Mouse (Mus musculus): ENCODE measurements around the gene Zcchc9. TPM values are rescaled to one million over a fixed set of nuclear protein-coding genes. Genes with fewer than 3 reads are reported as not detected.

Gene Zcchc9
- polyA plus RNA-seq, 1 experiment from 2014 or later = 22.9 TPM

GRCm38 (mm10) chr13:91759791-91760190, 47.7 kb downstream of the Zcchc9 start:
- Histone ChIP-seq H3K9ac (replicated peaks) (no peak overlapping the region), H3K27me3 (no peaks in the 10 kb centered on the region), H3K36me3 (no peaks in the 10 kb centered on the region), H3K4me1 (no peaks in the 10 kb centered on the region), H3K9me3 (no peaks in the 10 kb centered on the region), H3K27ac (replicated peaks) (no peak overlapping the region), H3K4me3 (no peak overlapping the region), H3K4me2 (replicated peaks) (no peak overlapping the region)
- WGBS = 78% methylated on average over 8 of the region's 8 CpGs
- ATAC-seq (replicated peaks) = no peak

- no peak overlapping the region for H3K4me3 ChIP-seq
Observed at GRCm38 (mm10) chr13:91758316-91759048, 49.0 kb downstream of the Zcchc9 start.

GRCm38 (mm10) chr13:91756230-91756629, 51.3 kb downstream of the Zcchc9 start:
- H3K27me3 ChIP-seq = no peaks in the 10 kb centered on the region
- no peak for ATAC-seq (replicated peaks)

More at GRCm38 (mm10) chr13:91758316-91759048, 49.0 kb downstream of the Zcchc9 start:
- 82% methylated on average over 7 of the region's 7 CpGs for WGBS
- H3K9me3 ChIP-seq = no peaks in the 10 kb centered on the region
- H3K36me3 ChIP-seq = no peaks in the 10 kb centered on the region
- H3K9ac ChIP-seq (replicated peaks) = no peak overlapping the region
- no peak overlapping the region for H3K4me2 ChIP-seq (replicated peaks)
- H3K4me1 ChIP-seq = no peaks in the 10 kb centered on the region
- H3K27ac ChIP-seq (replicated peaks) = no peak overlapping the region
- no peaks in the 10 kb centered on the region for H3K27me3 ChIP-seq
- no peak for ATAC-seq (replicated peaks)

GRCm38 (mm10) chr13:91754762-91755161, 52.7 kb downstream of the Zcchc9 start:
- Histone ChIP-seq H3K27me3 (no peaks in the 10 kb centered on the region), H3K27ac (replicated peaks) (no peak overlapping the region)
- ATAC-seq (replicated peaks) = no peak

More at GRCm38 (mm10) chr13:91756230-91756629, 51.3 kb downstream of the Zcchc9 start:
- H3K9me3 ChIP-seq = no peaks in the 10 kb centered on the region
- H3K4me3 ChIP-seq = no peak overlapping the region
- H3K4me2 ChIP-seq (replicated peaks) = no peak overlapping the region
- H3K36me3 ChIP-seq = no peaks in the 10 kb centered on the region
- H3K4me1 ChIP-seq = no peaks in the 10 kb centered on the region
- WGBS = 65% methylated on average over 4 of the region's 4 CpGs
- H3K9ac ChIP-seq (replicated peaks) = no peak overlapping the region
- no peak overlapping the region for H3K27ac ChIP-seq (replicated peaks)

GRCm38 (mm10) chr13:91753724-91754123, 53.8 kb downstream of the Zcchc9 start:
- Histone ChIP-seq H3K9me3 (no peaks in the 10 kb centered on the region), H3K4me2 (replicated peaks) (no peak overlapping the region), H3K4me3 (no peak overlapping the region), H3K27ac (replicated peaks) (no peak overlapping the region), H3K4me1 (no peaks in the 10 kb centered on the region), H3K36me3 (no peaks in the 10 kb centered on the region), H3K27me3 (no peaks in the 10 kb centered on the region), H3K9ac (replicated peaks) (no peak overlapping the region)
- 64% methylated on average over 4 of the region's 4 CpGs for WGBS
- no peak for ATAC-seq (replicated peaks)

More at GRCm38 (mm10) chr13:91754762-91755161, 52.7 kb downstream of the Zcchc9 start:
- Histone ChIP-seq H3K4me1 (no peaks in the 10 kb centered on the region), H3K36me3 (no peaks in the 10 kb centered on the region), H3K9me3 (no peaks in the 10 kb centered on the region), H3K9ac (replicated peaks) (no peak overlapping the region), H3K4me3 (no peak overlapping the region), H3K4me2 (replicated peaks) (no peak overlapping the region)

GRCm38 (mm10) chr13:91749981-91750380, 57.5 kb downstream of the Zcchc9 start:
- H3K36me3 ChIP-seq = no peaks in the 10 kb centered on the region
- no peaks in the 10 kb centered on the region for H3K9me3 ChIP-seq
- no peak overlapping the region for H3K9ac ChIP-seq (replicated peaks)
- no peak overlapping the region for H3K27ac ChIP-seq (replicated peaks)
- no peak overlapping the region for H3K4me2 ChIP-seq (replicated peaks)
- 82% methylated on average over 4 of the region's 4 CpGs for WGBS
- H3K27me3 ChIP-seq = no peaks in the 10 kb centered on the region
- no peak for ATAC-seq (replicated peaks)
- no peaks in the 10 kb centered on the region for H3K4me1 ChIP-seq
- H3K4me3 ChIP-seq = no peak overlapping the region

GRCm38 (mm10) chr13:91748401-91748800, 59.1 kb downstream of the Zcchc9 start:
- Histone ChIP-seq H3K36me3 (no peaks in the 10 kb centered on the region), H3K27me3 (no peaks in the 10 kb centered on the region), H3K27ac (replicated peaks) (no peak overlapping the region), H3K4me3 (no peak overlapping the region), H3K4me1 (no peaks in the 10 kb centered on the region), H3K4me2 (replicated peaks) (no peak overlapping the region), H3K9ac (replicated peaks) (no peak overlapping the region), H3K9me3 (no peaks in the 10 kb centered on the region)
- WGBS = 89% methylated on average over 2 of the region's 2 CpGs
- no peak for ATAC-seq (replicated peaks)

Small RNA genes within 50 kb of the gene (microRNA-seq; reads per million reads assigned to microRNA genes)
- not detected for gene Gm27656

Other genes starting within 250 kb of the Zcchc9 start
- gene Acot12, start 66.2 kb downstream of the Zcchc9 start, polyA plus RNA-seq (2015; fragmentation: Nextera tagmentation; extraction: Ambion mirVana) = not detected in 2 replicates
- not detected in 2 replicates for gene Ckmt2, start 69.2 kb upstream of the Zcchc9 start, polyA plus RNA-seq (2015; fragmentation: Nextera tagmentation; extraction: Ambion mirVana)

Data from forebrain, embryonic 15.5 days (tissue).